Mouse (Mus musculus) embryonic facial prominence, embryonic 14.5 days (tissue): ENCODE results near the gene Cacna1d. TPM values are rescaled to one million over a fixed set of nuclear protein-coding genes. Genes with fewer than 3 reads are reported as not detected.

ENCODE experiments used
- ATAC-seq: fragments of 200-750 bp; cut with Nextera tagmentation; 2 replicates; pipeline ENCODE4 v1.8.0; 2017; ENCODE audit warnings: low read depth, moderate number of reproducible peaks, moderate TSS enrichment
- DNase-seq: peaks from one replicate; pipeline ENCODE4 v3.0.0-alpha.2; 2015; ENCODE audit warnings: low spot score
- H3K27ac ChIP-seq: fragments of 300-500 bp; sonication (generic); replicated peaks from 2 replicates; pipeline ENCODE4 v1.5.1; 2014; ENCODE audit warnings: low read depth, mild to moderate bottlenecking, low read length, moderate library complexity
- H3K27me3 ChIP-seq: fragments of 300-500 bp; sonication (generic); replicated peaks from 2 replicates; pipeline ENCODE4 v1.6.1; 2014; ENCODE audit warnings: low read length; ENCODE audit not compliant: control insufficient read depth, insufficient read depth
- H3K36me3 ChIP-seq: fragments of 300-500 bp; sonication (generic); 2 replicates; pipeline ENCODE4 v1.6.1; 2014; ENCODE audit warnings: low read length, mixed read lengths; ENCODE audit not compliant: control insufficient read depth, insufficient read depth
- H3K4me1 ChIP-seq: fragments of 300-500 bp; sonication (generic); 2 replicates; pipeline ENCODE4 v1.6.1; 2014; ENCODE audit warnings: antibody characterized with exemption, low read length; ENCODE audit not compliant: control insufficient read depth, insufficient read depth
- H3K4me2 ChIP-seq: fragments of 300-500 bp; sonication (generic); 2 replicates; pipeline ENCODE4 v1.6.1; 2014; ENCODE audit warnings: low read depth, mild to moderate bottlenecking, low read length, moderate library complexity, mixed read lengths
- H3K4me3 ChIP-seq: fragments of 300-500 bp; sonication (generic); 2 replicates; pipeline ENCODE4 v1.5.1; 2014; ENCODE audit warnings: low read depth, mild to moderate bottlenecking, low read length
- H3K9ac ChIP-seq: fragments of 300-500 bp; sonication (generic); 2 replicates; pipeline ENCODE4 v1.6.1; 2014; ENCODE audit warnings: low read depth, mild to moderate bottlenecking, low read length, moderate library complexity, mixed read lengths
- H3K9me3 ChIP-seq: fragments of 300-500 bp; sonication (generic); 2 replicates; pipeline ENCODE4 v1.6.1; 2016; ENCODE audit warnings: low read length; ENCODE audit not compliant: control insufficient read depth
- WGBS: fragments of 180-500 bp; shearing (Covaris S2); extraction: QIAGEN DNeasy Blood & Tissue Kit; methylation state at CpG from one replicate; pipeline ENCODE4 v1.1.7; 2014; 5-methylcytosine and 5-hydroxymethylcytosine counted together
- polyA plus RNA-seq: library from polyadenylated mRNA; unstranded; fragments of >200 nt; fragmentation: Nextera tagmentation; extraction: Ambion mirVana; gene quantifications from 2 replicates; pipeline ENCODE4 v1.2.1, GENCODE M21; 2014

Cacna1d gene
- polyA plus RNA-seq, 1 experiment from 2014 or later: 3.5 TPM

DNA sequence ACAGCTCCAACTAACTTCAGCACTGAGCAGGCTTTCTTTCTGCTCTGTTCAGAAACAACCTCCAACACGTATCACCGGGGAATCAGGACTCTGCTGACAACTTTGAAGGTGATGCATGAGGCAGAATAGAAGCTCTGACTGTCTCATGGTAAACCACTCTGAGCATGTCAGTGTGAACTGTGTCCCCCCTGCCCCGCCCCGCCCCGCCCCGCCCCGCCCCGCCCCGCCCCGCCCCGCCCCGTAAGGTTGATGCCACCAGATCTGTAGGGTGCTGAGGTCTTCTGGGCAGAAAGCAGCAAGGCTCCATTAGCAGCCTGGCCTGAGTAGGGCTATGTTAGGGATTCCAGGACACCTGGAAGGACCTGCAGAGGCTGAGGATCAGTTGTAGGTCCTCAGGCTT, 424.5 kb downstream of the Cacna1d start:
- 87% methylated on average over 12 of the region's 12 CpGs for WGBS
- Histone ChIP-seq H3K27me3 (no peaks in the 10 kb centered on the region), H3K36me3 (no peaks in the 10 kb centered on the region), H3K4me1 (no peaks in the 10 kb centered on the region; the same call in 1 of the 2 replicates), H3K27ac (no peak overlapping the region), H3K4me3 (no peak overlapping the region), H3K4me2 (no peak overlapping the region), H3K9ac (no peak overlapping the region), H3K9me3 (no peaks in the 10 kb centered on the region)
- DNase-seq (no peak), ATAC-seq (no peak)

- no peaks in the 10 kb centered on the region for H3K27me3 ChIP-seq
- H3K9ac ChIP-seq: no peak overlapping the region
- no peak overlapping the region for H3K4me3 ChIP-seq
- H3K4me1 ChIP-seq: no peaks in the 10 kb centered on the region; the same call in 1 of the 2 replicates
- ATAC-seq (no peak), DNase-seq (no peak)
- H3K27ac ChIP-seq: no peak overlapping the region
- WGBS: 85% methylated on average over 2 of the region's 2 CpGs
- no peaks in the 10 kb centered on the region for H3K36me3 ChIP-seq
- H3K4me2 ChIP-seq: no peak overlapping the region
- H3K9me3 ChIP-seq: no peaks in the 10 kb centered on the region
These were observed 426.4 kb downstream of the Cacna1d start for GRCm38 (mm10) chr14:30064864-30065263.

GRCm38 (mm10) chr14:30056031-30056766, 435.1 kb downstream of the Cacna1d start:
- no peak overlapping the region for H3K9ac ChIP-seq
- no peaks in the 10 kb centered on the region for H3K4me1 ChIP-seq
- H3K27me3 ChIP-seq: no peaks in the 10 kb centered on the region
- H3K36me3 ChIP-seq: no peaks in the 10 kb centered on the region
- ATAC-seq: peak; percentile 44; the same call in 1 of the 2 replicates
- WGBS: 60% methylated on average over 13 of the region's 13 CpGs
- peak; percentile 5 for DNase-seq
- H3K9me3 ChIP-seq: no peaks in the 10 kb centered on the region
- no peak overlapping the region for H3K4me3 ChIP-seq
- H3K27ac ChIP-seq: no peak overlapping the region
- H3K4me2 ChIP-seq: no peak overlapping the region

- no peaks in the 10 kb centered on the region for H3K36me3 ChIP-seq
- no peak overlapping the region for H3K4me3 ChIP-seq
- ATAC-seq (no peak), DNase-seq (no peak)
- H3K9ac ChIP-seq: no peak overlapping the region
- no peak overlapping the region for H3K27ac ChIP-seq
- no peak overlapping the region for H3K4me2 ChIP-seq
- H3K4me1 ChIP-seq: no peaks in the 10 kb centered on the region
- no peaks in the 10 kb centered on the region for H3K9me3 ChIP-seq
- H3K27me3 ChIP-seq: no peaks in the 10 kb centered on the region
- WGBS: 81% methylated on average over 7 of the region's 7 CpGs
These were observed 436.3 kb downstream of the Cacna1d start for GRCm38 (mm10) chr14:30054922-30055321.

DNA sequence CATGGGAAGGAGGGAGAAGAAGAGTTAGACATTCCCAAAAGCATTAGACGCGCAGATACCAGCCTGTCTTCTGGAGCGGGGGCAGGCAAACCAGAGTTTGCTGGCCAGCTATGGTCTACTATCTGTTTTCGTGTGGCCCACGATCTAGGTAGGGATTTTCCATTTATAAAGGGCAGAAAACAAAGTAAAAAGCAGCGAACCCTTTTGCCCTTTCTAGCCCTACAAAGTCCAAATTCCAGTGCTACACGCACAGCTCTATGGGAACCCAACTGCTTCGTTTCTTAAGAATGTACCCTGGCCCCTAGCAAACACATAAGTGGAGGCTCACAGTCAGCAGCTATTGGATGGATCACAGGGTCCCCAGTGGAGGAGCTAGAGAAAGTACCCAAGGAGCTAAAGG, 441.0 kb downstream of the Cacna1d start:
- no peak overlapping the region for H3K27ac ChIP-seq
- DNase-seq (no peak), ATAC-seq (no peak)
- H3K4me3 ChIP-seq: no peak overlapping the region
- H3K9me3 ChIP-seq: no peaks in the 10 kb centered on the region
- H3K4me2 ChIP-seq: no peak overlapping the region
- no peaks in the 10 kb centered on the region for H3K27me3 ChIP-seq
- no peak overlapping the region for H3K9ac ChIP-seq
- H3K36me3 ChIP-seq: no peaks in the 10 kb centered on the region
- 92% methylated on average over 8 of the region's 8 CpGs for WGBS
- no peaks in the 10 kb centered on the region for H3K4me1 ChIP-seq

DNA sequence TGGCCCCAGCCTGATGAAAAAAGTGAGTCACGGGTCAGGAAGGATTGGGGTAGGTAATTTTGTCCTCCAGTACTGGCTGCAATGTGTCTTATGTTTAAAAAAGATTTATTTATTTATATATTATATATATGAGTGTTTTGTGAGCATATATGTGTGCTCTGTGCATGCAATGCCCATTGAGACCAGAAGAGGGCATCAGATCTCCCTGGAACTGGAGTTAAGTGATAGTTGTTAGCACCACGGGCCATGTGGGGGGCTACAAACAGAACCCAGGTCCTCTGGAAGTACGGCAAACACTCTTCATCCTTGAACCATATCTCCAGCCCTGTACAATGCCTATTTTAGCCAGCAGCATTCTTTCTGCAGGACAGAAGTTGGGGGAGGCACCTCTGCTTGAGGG, 443.2 kb downstream of the Cacna1d start:
- 73% methylated on average over 3 of the region's 3 CpGs for WGBS
- no peak for DNase-seq
- ATAC-seq: no peak

DNA sequence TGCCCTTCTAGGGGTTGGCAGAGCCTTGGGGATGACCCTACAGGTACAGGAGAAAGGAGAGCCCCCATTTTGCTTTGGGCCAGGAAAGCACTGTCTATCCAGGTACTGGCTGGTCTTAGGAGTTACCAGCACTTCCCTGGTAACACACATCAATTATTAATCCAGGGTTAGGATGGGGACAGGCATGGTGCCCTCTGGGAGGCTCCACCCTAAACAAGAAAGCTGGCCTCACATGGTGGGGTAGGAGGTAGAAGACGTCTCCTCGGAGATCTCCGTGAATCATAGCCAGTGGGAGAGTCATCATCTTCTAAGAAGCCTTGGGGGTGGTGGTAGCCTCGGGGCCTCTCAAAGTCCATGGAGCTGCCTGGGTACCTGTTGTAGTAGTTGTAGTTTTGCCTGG, 444.3 kb downstream of the Cacna1d start:
- Histone ChIP-seq H3K36me3 (no peaks in the 10 kb centered on the region), H3K9ac (no peak overlapping the region), H3K4me3 (no peak overlapping the region), H3K27ac (no peak overlapping the region), H3K9me3 (no peaks in the 10 kb centered on the region), H3K4me1 (no peaks in the 10 kb centered on the region), H3K27me3 (no peaks in the 10 kb centered on the region), H3K4me2 (no peak overlapping the region)
- DNase-seq (no peak), ATAC-seq (no peak)
- 84% methylated on average over 4 of the region's 4 CpGs for WGBS

More for the DNA sequence above, 443.2 kb downstream of the Cacna1d start:
- H3K36me3 ChIP-seq: no peaks in the 10 kb centered on the region
- H3K9me3 ChIP-seq: no peaks in the 10 kb centered on the region
- H3K4me1 ChIP-seq: no peaks in the 10 kb centered on the region
- no peak overlapping the region for H3K9ac ChIP-seq
- H3K27ac ChIP-seq: no peak overlapping the region
- no peaks in the 10 kb centered on the region for H3K27me3 ChIP-seq
- no peak overlapping the region for H3K4me2 ChIP-seq
- H3K4me3 ChIP-seq: no peak overlapping the region

GRCm38 (mm10) chr14:30045704-30046220, 445.5 kb downstream of the Cacna1d start:
- 85% methylated on average over 8 of the region's 8 CpGs for whole genome bisulfite sequencing

DNA sequence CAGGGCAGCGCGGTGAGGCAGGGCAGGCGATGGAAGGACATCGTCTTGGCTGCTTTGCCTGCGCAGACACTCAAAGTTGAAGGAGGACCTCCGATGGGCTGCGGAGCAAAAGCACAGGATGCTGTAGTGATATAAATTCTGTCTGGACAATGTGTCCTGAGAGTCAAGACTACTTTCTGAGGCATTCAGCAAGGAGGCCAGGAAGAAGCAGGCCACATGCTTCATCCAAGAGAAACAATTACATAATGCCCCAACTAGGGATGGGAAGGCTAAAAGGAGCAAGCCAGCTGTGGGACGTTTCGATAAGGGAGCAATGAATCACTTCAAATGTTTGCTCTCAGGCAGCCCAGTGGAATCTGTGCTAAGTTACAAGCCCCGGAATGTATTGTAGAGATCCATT, 446.0 kb downstream of the Cacna1d start:
- no peaks in the 10 kb centered on the region for H3K4me1 ChIP-seq
- no peak for DNase-seq
- H3K27ac ChIP-seq: no peak overlapping the region
- no peaks in the 10 kb centered on the region for H3K36me3 ChIP-seq
- H3K4me2 ChIP-seq: no peak overlapping the region
- WGBS: 83% methylated on average over 10 of the region's 10 CpGs
- H3K4me3 ChIP-seq: no peak overlapping the region
- no peak overlapping the region for H3K9ac ChIP-seq
- ATAC-seq: no peak
- H3K27me3 ChIP-seq: no peaks in the 10 kb centered on the region
- no peaks in the 10 kb centered on the region for H3K9me3 ChIP-seq

More at GRCm38 (mm10) chr14:30045704-30046220, 445.5 kb downstream of the Cacna1d start:
- DNase-seq (no peak), ATAC-seq (no peak)
- no peak overlapping the region for H3K4me2 ChIP-seq
- H3K9me3 ChIP-seq: no peaks in the 10 kb centered on the region
- H3K27ac ChIP-seq: no peak overlapping the region
- H3K36me3 ChIP-seq: no peaks in the 10 kb centered on the region
- H3K9ac ChIP-seq: no peak overlapping the region
- H3K4me3 ChIP-seq: no peak overlapping the region
- H3K4me1 ChIP-seq: no peaks in the 10 kb centered on the region
- no peaks in the 10 kb centered on the region for H3K27me3 ChIP-seq
